Mouse (Mus musculus) intestine, embryonic 14.5 days (tissue): ENCODE data around the gene Igsf3. TPM values are rescaled to one million over a fixed set of nuclear protein-coding genes. Genes with fewer than 3 reads are reported as not detected.
"Not testable (repeated sequence)": the region's sequence is repeated elsewhere in the genome, so short reads cannot be mapped to it uniquely, and the experiment has no call there.

ENCODE experiments used
- ATAC-seq: fragments of 200-750 bp; cut with Nextera tagmentation; replicated peaks from 2 replicates; pipeline ENCODE4 v1.8.0; 2017; ENCODE audit warnings: low read depth, moderate number of reproducible peaks, moderate TSS enrichment, moderate library complexity; ENCODE audit not compliant: low FRiP score, low TSS enrichment
- DNase-seq: peaks from one replicate; pipeline ENCODE4 v3.0.0-alpha.2; 2018; ENCODE audit warnings: low spot score
- H3K27ac ChIP-seq: fragments of 300-500 bp; sonication (generic); 2 replicates; pipeline ENCODE4 v1.5.1; 2014; ENCODE audit warnings: low read depth, mild to moderate bottlenecking, control low read depth
- H3K27me3 ChIP-seq: fragments of 300-500 bp; sonication (generic); replicated peaks from 2 replicates; pipeline ENCODE4 v1.6.1; 2014; ENCODE audit warnings: low read length, control low read depth; ENCODE audit not compliant: control insufficient read depth, insufficient read depth
- H3K36me3 ChIP-seq: fragments of 300-500 bp; sonication (generic); 2 replicates; pipeline ENCODE4 v1.6.1; 2014; ENCODE audit warnings: low read length, control low read depth; ENCODE audit not compliant: control insufficient read depth, insufficient read depth
- H3K4me1 ChIP-seq: fragments of 300-500 bp; sonication (generic); replicated peaks from 2 replicates; pipeline ENCODE4 v1.6.1; 2014; ENCODE audit warnings: low read length, control low read depth, mixed read lengths; ENCODE audit not compliant: control insufficient read depth, insufficient read depth
- H3K4me2 ChIP-seq: fragments of 300-500 bp; sonication (generic); 2 replicates; pipeline ENCODE4 v1.6.1; 2014; ENCODE audit warnings: low read length
- H3K4me3 ChIP-seq: fragments of 300-500 bp; sonication (generic); 2 replicates; pipeline ENCODE4 v1.5.1; 2014; ENCODE audit warnings: low read depth, low read length, control low read depth, mixed read lengths
- H3K9ac ChIP-seq: fragments of 300-500 bp; sonication (generic); 2 replicates; pipeline ENCODE4 v1.6.1; 2014; ENCODE audit warnings: mild to moderate bottlenecking, low read length
- H3K9me3 ChIP-seq: fragments of 300-500 bp; sonication (generic); 2 replicates; pipeline ENCODE4 v1.6.1; 2016; ENCODE audit warnings: low read length, control low read depth; ENCODE audit not compliant: control insufficient read depth
- WGBS: fragments of 180-500 bp; shearing (Covaris S2); extraction: QIAGEN DNeasy Blood & Tissue Kit; methylation state at CpG from one replicate; pipeline ENCODE4 v1.1.7; 2014; 5-methylcytosine and 5-hydroxymethylcytosine counted together
- polyA plus RNA-seq: library from polyadenylated mRNA; unstranded; fragments of >200 nt; fragmentation: Nextera tagmentation; extraction: Ambion mirVana; gene quantifications from 2 replicates; pipeline ENCODE4 v1.2.1, GENCODE M21; 2014

Gene Igsf3
- polyA plus RNA-seq, 1 experiment from 2014 or later = 18.3 TPM

- ATAC-seq (no peak), DNase-seq (no peak)
- H3K4me1 ChIP-seq = peaks cover 42% of the 10 kb centered on the region
- H3K9ac ChIP-seq = no peak overlapping the region
- H3K4me3 ChIP-seq = no peak overlapping the region
- H3K27me3 ChIP-seq = no peaks in the 10 kb centered on the region
- H3K27ac ChIP-seq = no peak overlapping the region
- 76% methylated on average over 6 of the region's 6 CpGs for WGBS
- no peaks in the 10 kb centered on the region for H3K36me3 ChIP-seq
- H3K4me2 ChIP-seq = no peak overlapping the region
- no peaks in the 10 kb centered on the region for H3K9me3 ChIP-seq
Measured at GRCm38 (mm10) chr3:101412115-101412514, 35.2 kb downstream of the Igsf3 start.

GRCm38 (mm10) chr3:101413013-101413412, 36.1 kb downstream of the Igsf3 start:
- H3K4me1 ChIP-seq = peaks cover 41% of the 10 kb centered on the region
- not testable (repeated sequence) for H3K27me3 ChIP-seq, H3K9me3 ChIP-seq, H3K9ac ChIP-seq, H3K4me3 ChIP-seq, DNase-seq, H3K4me2 ChIP-seq, ATAC-seq, H3K27ac ChIP-seq, H3K36me3 ChIP-seq
- WGBS = 85% methylated on average over 5 of the region's 5 CpGs

- H3K36me3 ChIP-seq = no peaks in the 10 kb centered on the region
- 57% methylated on average over 18 of the region's 18 CpGs for WGBS
- no peaks in the 10 kb centered on the region for H3K27me3 ChIP-seq
- ATAC-seq (no peak), DNase-seq (no peak)
- no peak overlapping the region for H3K27ac ChIP-seq
- H3K4me1 ChIP-seq = peaks cover 5% of the 10 kb centered on the region; the same call in 1 of the 2 replicates
- H3K9ac ChIP-seq = no peak overlapping the region
- H3K9me3 ChIP-seq = no peaks in the 10 kb centered on the region
- no peak overlapping the region for H3K4me2 ChIP-seq
- H3K4me3 ChIP-seq = no peak overlapping the region
Measured at GRCm38 (mm10) chr3:101418740-101419652, 42.1 kb downstream of the Igsf3 start.

GRCm38 (mm10) chr3:101419653-101419994, 42.7 kb downstream of the Igsf3 start:
- Histone ChIP-seq H3K27me3 (no peaks in the 10 kb centered on the region), H3K36me3 (no peaks in the 10 kb centered on the region), H3K27ac (no peak overlapping the region), H3K4me1 (peaks cover 2% of the 10 kb centered on the region; the same call in 1 of the 2 replicates), H3K4me3 (no peak overlapping the region), H3K9me3 (no peaks in the 10 kb centered on the region), H3K4me2 (no peak overlapping the region), H3K9ac (no peak overlapping the region)
- DNase-seq (no peak), ATAC-seq (no peak)
- 60% methylated on average over 10 of the region's 10 CpGs for WGBS

GRCm38 (mm10) chr3:101423188-101423587, 46.3 kb downstream of the Igsf3 start:
- no peaks in the 10 kb centered on the region for H3K4me1 ChIP-seq
- H3K27me3 ChIP-seq = no peaks in the 10 kb centered on the region
- peaks cover 28% of the 10 kb centered on the region for H3K36me3 ChIP-seq
- no peaks in the 10 kb centered on the region for H3K9me3 ChIP-seq
- H3K9ac ChIP-seq = no peak overlapping the region
- 35% methylated on average over 4 of the region's 4 CpGs for WGBS
- H3K4me3 ChIP-seq = no peak overlapping the region
- DNase-seq (no peak), ATAC-seq (no peak)
- H3K4me2 ChIP-seq = no peak overlapping the region
- no peak overlapping the region for H3K27ac ChIP-seq

GRCm38 (mm10) chr3:101424295-101424885, 47.5 kb downstream of the Igsf3 start:
- no peak for ATAC-seq
- H3K4me1 ChIP-seq = no peaks in the 10 kb centered on the region
- H3K4me2 ChIP-seq = no peak overlapping the region
- H3K27ac ChIP-seq = no peak overlapping the region
- H3K27me3 ChIP-seq = no peaks in the 10 kb centered on the region
- H3K9me3 ChIP-seq = no peaks in the 10 kb centered on the region
- no peak overlapping the region for H3K4me3 ChIP-seq
- whole genome bisulfite sequencing = 77% methylated on average over 10 of the region's 10 CpGs
- no peak overlapping the region for H3K9ac ChIP-seq
- peaks cover 31% of the 10 kb centered on the region for H3K36me3 ChIP-seq
- no peak for DNase-seq

GRCm38 (mm10) chr3:101429982-101430754, 53.3 kb downstream of the Igsf3 start:
- no peak overlapping the region for H3K9ac ChIP-seq
- no peak for ATAC-seq
- DNase-seq = no peak
- WGBS = 55% methylated on average over 8 of the region's 8 CpGs
- H3K27me3 ChIP-seq = no peaks in the 10 kb centered on the region
- H3K9me3 ChIP-seq = no peaks in the 10 kb centered on the region
- no peak overlapping the region for H3K4me3 ChIP-seq
- no peak overlapping the region for H3K4me2 ChIP-seq
- peaks cover 7% of the 10 kb centered on the region; the same call in 1 of the 2 replicates for H3K4me1 ChIP-seq
- H3K27ac ChIP-seq = no peak overlapping the region
- peaks cover 42% of the 10 kb centered on the region for H3K36me3 ChIP-seq

- Histone ChIP-seq H3K36me3 (peaks cover 43% of the 10 kb centered on the region), H3K4me2 (no peak overlapping the region), H3K9ac (no peak overlapping the region), H3K4me3 (no peak overlapping the region), H3K9me3 (no peaks in the 10 kb centered on the region), H3K27ac (no peak overlapping the region), H3K4me1 (peaks cover 7% of the 10 kb centered on the region; the same call in 1 of the 2 replicates), H3K27me3 (no peaks in the 10 kb centered on the region)
- WGBS = 81% methylated on average over 2 of the region's 2 CpGs
- ATAC-seq (no peak), DNase-seq (no peak)
Measured at GRCm38 (mm10) chr3:101430755-101431115, 53.9 kb downstream of the Igsf3 start.
